Mouse (Mus musculus): ENCODE results near the gene Dhrs7b. TPM values are rescaled to one million over a fixed set of nuclear protein-coding genes. Genes with fewer than 3 reads are reported as not detected.
A peak's percentile ranks its signal among the peaks of the same experiment; 100 is the strongest.

The Dhrs7b gene
- polyA plus RNA-seq, 1 experiment = 19.8 TPM

DNA sequence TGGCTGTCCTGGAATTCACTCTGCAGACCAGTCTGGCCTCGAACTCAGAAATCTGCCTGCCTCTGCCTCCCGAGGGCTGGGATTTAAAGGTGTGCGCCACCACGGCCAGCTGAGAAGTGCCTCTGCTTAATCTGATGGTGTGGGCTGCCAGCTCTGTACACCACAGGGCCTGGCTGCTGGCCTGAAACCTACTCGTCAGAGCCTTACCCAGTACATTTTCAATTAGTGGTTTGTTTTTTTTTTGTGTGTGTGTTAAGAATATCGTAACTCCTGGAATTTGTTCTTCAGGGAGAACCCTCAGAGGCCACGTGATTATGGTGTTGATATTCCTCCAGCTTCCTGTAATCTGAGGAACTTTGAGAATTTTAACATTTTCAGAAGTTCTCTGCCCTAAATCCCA is 71.6 kb downstream of the Dhrs7b start:
- TF ChIP-seq CTCF (IDR thresholded peaks at IDR 0.05; ENCODE audit: control insufficient read depth, insufficient read depth, insufficient replicate concordance, low read depth, low read length) (no peak), POLR2A (IDR thresholded peaks at IDR 0.05; ENCODE audit: control insufficient read depth, low read depth, low read length) (no peak)
- H3K27ac ChIP-seq (ENCODE audit: control insufficient read depth, insufficient read depth, low read depth, low read length) = no peak overlapping the region
- no peak overlapping the region for H3K4me3 ChIP-seq (ENCODE audit: control insufficient read depth, low read depth, low read length)
- no peaks in the 10 kb centered on the region for H3K27me3 ChIP-seq (ENCODE audit: control insufficient read depth, insufficient read depth, low read length)
- peaks cover 12% of the 10 kb centered on the region for H3K4me1 ChIP-seq (ENCODE audit: control insufficient read depth, insufficient read depth, low read length)
- peaks cover 5% of the 10 kb centered on the region for H3K36me3 ChIP-seq (ENCODE audit: control insufficient read depth, insufficient read depth, low read length)

DNA sequence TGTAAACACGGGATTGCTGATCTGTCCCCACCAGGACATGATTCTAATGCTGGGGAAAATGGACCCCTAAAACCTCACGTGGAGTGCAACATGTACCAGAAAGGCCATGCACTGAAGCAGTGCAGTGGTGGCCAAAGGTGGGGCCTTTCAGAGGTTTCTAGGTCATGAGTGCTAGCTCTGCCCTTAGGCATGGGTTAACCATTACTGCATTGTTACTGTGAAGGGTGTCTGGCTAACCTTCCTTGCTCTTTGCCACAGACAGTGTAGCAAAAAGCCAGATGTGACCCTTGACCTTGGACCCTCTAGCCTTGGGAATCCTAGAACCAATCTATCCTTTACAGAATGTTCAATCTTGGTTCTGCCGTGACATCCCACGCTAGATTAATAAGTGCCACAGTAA is 72.1 kb downstream of the Dhrs7b start:
- Histone ChIP-seq H3K4me3 (ENCODE audit: control insufficient read depth, low read depth, low read length) (no peak overlapping the region), H3K36me3 (ENCODE audit: control insufficient read depth, insufficient read depth, low read length) (peaks cover 5% of the 10 kb centered on the region), H3K27ac (ENCODE audit: control insufficient read depth, insufficient read depth, low read depth, low read length) (no peak overlapping the region), H3K4me1 (ENCODE audit: control insufficient read depth, insufficient read depth, low read length) (peaks cover 12% of the 10 kb centered on the region), H3K27me3 (ENCODE audit: control insufficient read depth, insufficient read depth, low read length) (no peaks in the 10 kb centered on the region)
- TF ChIP-seq POLR2A (IDR thresholded peaks at IDR 0.05; ENCODE audit: control insufficient read depth, low read depth, low read length) (no peak), CTCF (IDR thresholded peaks at IDR 0.05; ENCODE audit: control insufficient read depth, insufficient read depth, insufficient replicate concordance, low read depth, low read length) (no peak)

DNA sequence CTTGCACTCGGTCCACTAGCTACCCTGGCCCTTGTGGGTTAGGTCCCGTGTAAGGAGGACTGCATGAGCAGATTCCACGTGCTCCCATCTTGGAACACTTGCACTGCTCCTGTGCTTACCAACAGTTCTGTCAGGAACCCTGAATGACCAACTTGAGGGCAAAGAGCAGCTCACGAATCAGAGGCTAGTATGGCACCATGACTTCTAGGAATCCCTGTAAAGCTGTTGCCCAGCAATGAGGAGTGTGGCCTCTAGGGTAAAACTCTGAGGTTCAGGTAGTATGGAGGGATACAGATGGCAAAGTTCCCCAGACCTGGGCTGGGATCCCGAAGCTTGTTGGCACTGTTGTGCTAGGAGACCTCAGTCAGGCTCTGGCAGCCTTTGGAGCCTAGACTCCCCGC is 73.2 kb downstream of the Dhrs7b start:
- H3K36me3 ChIP-seq (ENCODE audit: control insufficient read depth, insufficient read depth, low read length) = peaks cover 5% of the 10 kb centered on the region
- peaks cover 9% of the 10 kb centered on the region for H3K4me1 ChIP-seq (ENCODE audit: control insufficient read depth, insufficient read depth, low read length)
- no peak for TF ChIP-seq CTCF (IDR thresholded peaks at IDR 0.05; ENCODE audit: control insufficient read depth, insufficient read depth, insufficient replicate concordance, low read depth, low read length)
- 0 out of 2 replicates have a peak, but pooled peaks have one; percentile 7 for TF ChIP-seq POLR2A (IDR thresholded peaks at IDR 0.05; ENCODE audit: control insufficient read depth, low read depth, low read length)
- no peaks in the 10 kb centered on the region for H3K27me3 ChIP-seq (ENCODE audit: control insufficient read depth, insufficient read depth, low read length)
- H3K4me3 ChIP-seq (ENCODE audit: control insufficient read depth, low read depth, low read length) = no peak overlapping the region
- no peak overlapping the region for H3K27ac ChIP-seq (ENCODE audit: control insufficient read depth, insufficient read depth, low read depth, low read length)

DNA sequence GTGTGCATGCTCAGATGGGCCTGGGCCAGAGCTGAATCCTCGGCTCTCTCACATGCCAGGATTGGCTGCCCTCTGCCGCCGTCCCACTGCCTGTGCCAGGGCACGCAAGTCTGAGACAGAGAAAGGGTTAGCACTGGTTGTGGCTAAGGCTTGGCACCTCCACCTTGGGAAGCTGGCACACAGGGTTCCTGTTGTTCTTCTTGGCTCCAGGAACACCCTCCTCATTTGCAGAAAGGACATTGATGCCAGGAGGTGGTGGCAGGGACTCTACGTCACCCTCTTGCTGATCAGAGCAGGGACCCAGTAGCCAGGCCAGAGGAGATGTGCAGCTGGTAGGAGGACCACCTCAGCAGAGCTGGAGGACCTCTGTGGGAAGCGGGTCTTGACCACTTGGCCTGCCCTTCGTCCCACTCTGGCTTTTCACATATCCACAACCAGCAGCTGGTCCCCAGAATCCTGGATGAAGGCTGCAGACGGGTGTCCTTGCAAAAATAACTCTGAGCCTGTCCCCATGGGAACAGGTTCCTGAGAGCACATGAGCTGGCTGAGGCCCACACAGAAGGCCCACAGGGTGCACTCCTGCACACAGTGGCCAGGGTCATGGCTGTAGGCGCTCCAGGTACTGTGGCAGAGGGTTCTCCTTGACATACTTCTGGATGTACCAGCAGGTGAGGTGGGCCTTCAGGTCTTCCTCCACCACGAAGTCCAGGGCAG is 75.1 kb downstream of the Dhrs7b start:
- Histone ChIP-seq H3K36me3 (ENCODE audit: control insufficient read depth, insufficient read depth, low read length) (peaks cover 5% of the 10 kb centered on the region), H3K27ac (ENCODE audit: control insufficient read depth, insufficient read depth, low read depth, low read length) (no peak overlapping the region), H3K4me3 (ENCODE audit: control insufficient read depth, low read depth, low read length) (no peak overlapping the region), H3K27me3 (ENCODE audit: control insufficient read depth, insufficient read depth, low read length) (no peaks in the 10 kb centered on the region), H3K4me1 (ENCODE audit: control insufficient read depth, insufficient read depth, low read length) (no peaks in the 10 kb centered on the region; the same call in none of the 2 replicates)
- TF ChIP-seq CTCF (IDR thresholded peaks at IDR 0.05; ENCODE audit: control insufficient read depth, insufficient read depth, insufficient replicate concordance, low read depth, low read length) = no peak
- 0 out of 2 replicates have a peak, but pooled peaks have one; percentile 19 for TF ChIP-seq POLR2A (IDR thresholded peaks at IDR 0.05; ENCODE audit: control insufficient read depth, low read depth, low read length)

DNA sequence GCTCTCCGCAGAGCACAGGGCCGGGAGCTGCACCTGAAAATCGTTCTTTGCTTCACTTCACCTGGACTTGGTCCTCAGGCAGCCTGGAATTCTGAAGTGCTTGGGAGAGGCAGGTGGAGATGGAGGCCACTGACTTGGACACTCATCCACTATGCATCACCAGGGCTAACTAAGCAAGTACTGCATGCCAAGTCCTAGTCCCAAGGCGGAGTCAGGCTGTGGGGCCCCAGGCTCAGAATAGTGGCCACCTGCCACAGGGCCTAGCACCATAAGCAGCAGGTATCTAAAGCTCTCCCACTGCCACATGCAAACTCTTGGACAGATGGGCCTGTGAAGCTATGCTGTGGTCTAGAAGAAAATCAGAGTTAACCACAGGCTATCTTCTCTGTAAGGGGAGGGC is 76.0 kb downstream of the Dhrs7b start:
- peaks cover 5% of the 10 kb centered on the region for H3K36me3 ChIP-seq (ENCODE audit: control insufficient read depth, insufficient read depth, low read length)
- H3K4me3 ChIP-seq (ENCODE audit: control insufficient read depth, low read depth, low read length) = no peak overlapping the region
- no peak overlapping the region for H3K27ac ChIP-seq (ENCODE audit: control insufficient read depth, insufficient read depth, low read depth, low read length)
- TF ChIP-seq CTCF (IDR thresholded peaks at IDR 0.05; ENCODE audit: control insufficient read depth, insufficient read depth, insufficient replicate concordance, low read depth, low read length) (no peak), POLR2A (IDR thresholded peaks at IDR 0.05; ENCODE audit: control insufficient read depth, low read depth, low read length) (no peak)
- no peaks in the 10 kb centered on the region for H3K27me3 ChIP-seq (ENCODE audit: control insufficient read depth, insufficient read depth, low read length)
- H3K4me1 ChIP-seq (ENCODE audit: control insufficient read depth, insufficient read depth, low read length) = peaks cover under 1% of the 10 kb centered on the region

DNA sequence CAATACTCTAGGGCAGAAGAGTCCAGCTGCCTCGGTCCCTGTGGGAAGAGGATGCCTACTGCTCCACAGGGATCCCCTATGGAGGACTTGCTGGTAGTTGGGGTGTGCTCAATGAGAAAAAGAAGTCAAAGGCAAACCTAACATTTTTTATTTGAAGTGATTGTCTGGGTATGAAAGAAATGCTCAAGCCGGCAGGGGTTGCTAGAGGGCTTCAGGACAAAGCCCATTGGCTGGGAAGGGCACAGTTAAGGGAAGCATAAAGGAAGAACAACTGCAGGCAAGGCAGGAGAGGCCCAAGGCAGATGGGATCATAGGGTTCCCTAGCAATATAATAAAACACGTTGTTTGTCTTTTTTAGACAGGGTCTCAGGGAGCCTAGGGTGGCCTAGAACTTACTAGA is 77.6 kb downstream of the Dhrs7b start:
- no peaks in the 10 kb centered on the region for H3K27me3 ChIP-seq (ENCODE audit: control insufficient read depth, insufficient read depth, low read length)
- H3K27ac ChIP-seq (ENCODE audit: control insufficient read depth, insufficient read depth, low read depth, low read length) = no peak overlapping the region
- no peak overlapping the region for H3K4me3 ChIP-seq (ENCODE audit: control insufficient read depth, low read depth, low read length)
- peaks cover 5% of the 10 kb centered on the region for H3K36me3 ChIP-seq (ENCODE audit: control insufficient read depth, insufficient read depth, low read length)
- peaks cover 9% of the 10 kb centered on the region for H3K4me1 ChIP-seq (ENCODE audit: control insufficient read depth, insufficient read depth, low read length)
- TF ChIP-seq POLR2A (IDR thresholded peaks at IDR 0.05; ENCODE audit: control insufficient read depth, low read depth, low read length) (no peak), CTCF (IDR thresholded peaks at IDR 0.05; ENCODE audit: control insufficient read depth, insufficient read depth, insufficient replicate concordance, low read depth, low read length) (no peak)

DNA sequence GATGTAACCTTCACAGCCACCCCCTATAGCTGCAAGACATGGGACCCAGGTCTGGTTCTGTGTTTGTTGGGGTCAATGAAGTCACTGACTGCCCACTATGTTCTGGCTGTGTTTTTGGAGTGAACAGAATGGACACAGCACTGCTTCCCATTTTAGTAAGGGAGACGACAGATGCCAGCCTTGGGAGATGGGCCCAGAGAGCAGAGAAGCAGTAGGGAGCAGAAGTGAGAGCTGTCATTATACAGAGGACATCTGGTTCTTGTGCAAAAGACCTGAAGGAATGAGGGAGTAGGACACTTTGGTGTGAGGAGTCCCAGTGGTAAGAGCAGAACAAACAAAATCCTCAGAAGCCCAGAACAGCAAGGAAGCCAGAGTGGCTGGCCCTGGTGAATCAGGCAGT is 79.2 kb downstream of the Dhrs7b start:
- Histone ChIP-seq H3K36me3 (ENCODE audit: control insufficient read depth, insufficient read depth, low read length) (peaks cover 4% of the 10 kb centered on the region), H3K4me1 (ENCODE audit: control insufficient read depth, insufficient read depth, low read length) (peaks cover 14% of the 10 kb centered on the region), H3K27me3 (ENCODE audit: control insufficient read depth, insufficient read depth, low read length) (no peaks in the 10 kb centered on the region), H3K27ac (ENCODE audit: control insufficient read depth, insufficient read depth, low read depth, low read length) (no peak overlapping the region), H3K4me3 (ENCODE audit: control insufficient read depth, low read depth, low read length) (no peak overlapping the region)
- TF ChIP-seq CTCF (IDR thresholded peaks at IDR 0.05; ENCODE audit: control insufficient read depth, insufficient read depth, insufficient replicate concordance, low read depth, low read length) (no peak), POLR2A (IDR thresholded peaks at IDR 0.05; ENCODE audit: control insufficient read depth, low read depth, low read length) (no peak)

Other genes with a start within 250 kb of the Dhrs7b start
- gene Llgl1, start 130.9 kb upstream of the Dhrs7b start, polyA plus RNA-seq (2012; rRNA removed) = 14.6 and 16.9 TPM in 2 replicates
- gene Flii, start 103.4 kb upstream of the Dhrs7b start, polyA plus RNA-seq (2012; rRNA removed) = 31.0 and 32.9 TPM in 2 replicates
- 7.2 and 7.7 TPM in 2 replicates for gene Mief2, start 102.2 kb upstream of the Dhrs7b start, polyA plus RNA-seq (2012; rRNA removed)
- 14.4 and 14.8 TPM in 2 replicates for gene Top3a, start 53.3 kb upstream of the Dhrs7b start, polyA plus RNA-seq (2012; rRNA removed)
- gene Smcr8, start 53.1 kb upstream of the Dhrs7b start, polyA plus RNA-seq (2012; rRNA removed) = 4.5 and 4.6 TPM in 2 replicates
- gene Shmt1, start 18.9 kb upstream of the Dhrs7b start, polyA plus RNA-seq (2012; rRNA removed) = 39.3 and 51.5 TPM in 2 replicates
- 15.6 TPM in 2 replicates for gene Tmem11, start 48.6 kb downstream of the Dhrs7b start, polyA plus RNA-seq (2012; rRNA removed)
- gene Natd1, start 84.1 kb downstream of the Dhrs7b start, polyA plus RNA-seq (2012; rRNA removed) = 34.6 and 39.6 TPM in 2 replicates
- 36.6 and 36.8 TPM in 2 replicates for gene Map2k3, start 101.4 kb downstream of the Dhrs7b start, polyA plus RNA-seq (2012; rRNA removed)
- gene Kcnj12, start 191.9 kb downstream of the Dhrs7b start, polyA plus RNA-seq (2012; rRNA removed) = 0.15 and 0.16 TPM in 2 replicates